Mouse (Mus musculus): ENCODE data around the gene Hspa1a. TPM values are rescaled to one million over a fixed set of nuclear protein-coding genes. Genes with fewer than 3 reads are reported as not detected.
A peak's percentile ranks its signal among the peaks of the same experiment; 100 is the strongest.
"Not testable (repeated sequence)": the region's sequence is repeated elsewhere in the genome, so short reads cannot be mapped to it uniquely, and the experiment has no call there.

Hspa1a gene
- 1.9 and 2.5 TPM in 2 replicates for polyA plus RNA-seq (2011; ENCODE audit: insufficient read depth, insufficient read length, low read depth, missing spikeins)

- not testable (repeated sequence) for H3K9me3 ChIP-seq (replicated peaks; ENCODE audit: control insufficient read depth, insufficient read depth, low read length, poor library complexity, severe bottlenecking); H3K27ac ChIP-seq (ENCODE audit: insufficient read depth, low read length)
Measured at GRCm38 (mm10) chr17:34972069-34972749, at the start of gene Hspa1a, which contains the start of gene Hspa1l. Hspa1a (minus strand) TSS chr17:34972156. Hspa1l (plus strand) TSS chr17:34972703.

GRCm38 (mm10) chr17:35021163-35021808 lies 49.3 kb upstream of the Hspa1a start:
- Histone ChIP-seq H3K4me1 (ENCODE audit: control insufficient read depth, insufficient read depth, low read length) (peaks cover 5% of the 10 kb centered on the region), H3K9me3 (replicated peaks; ENCODE audit: control insufficient read depth, insufficient read depth, low read length, poor library complexity, severe bottlenecking) (no peaks in the 10 kb centered on the region), H3K27ac (ENCODE audit: insufficient read depth, low read length) (no peak overlapping the region), H3K9ac (ENCODE audit: low read depth, poor library complexity, severe bottlenecking) (no peak overlapping the region), H3K36me3 (ENCODE audit: control insufficient read depth, insufficient read depth, low read length, poor library complexity, severe bottlenecking) (no peaks in the 10 kb centered on the region), H3K4me3 (ENCODE audit: low read depth, low read length) (peak overlapping the region; percentile 18; the same call in 1 of the 2 replicates), H3K27me3 (ENCODE audit: control insufficient read depth, insufficient read depth, low read length, poor library complexity, severe bottlenecking) (no peaks in the 10 kb centered on the region)
- TF ChIP-seq EP300 (IDR thresholded peaks at IDR 0.05; ENCODE audit: insufficient read depth, low read depth, low read length) (peak; percentile 17; the same call in 1 of the 2 replicates), POLR2A (IDR thresholded peaks at IDR 0.05; ENCODE audit: insufficient read depth, low read length) (no peak), CTCF (IDR thresholded peaks at IDR 0.05; ENCODE audit: low read depth, low read length) (peak; percentile 99)

More at GRCm38 (mm10) chr17:34972069-34972749, at the start of gene Hspa1a, which contains the start of gene Hspa1l:
- not testable (repeated sequence) for H3K36me3 ChIP-seq (ENCODE audit: control insufficient read depth, insufficient read depth, low read length, poor library complexity, severe bottlenecking); H3K27me3 ChIP-seq (ENCODE audit: control insufficient read depth, insufficient read depth, low read length, poor library complexity, severe bottlenecking); H3K9ac ChIP-seq (ENCODE audit: low read depth, poor library complexity, severe bottlenecking); H3K4me1 ChIP-seq (ENCODE audit: control insufficient read depth, insufficient read depth, low read length)
- peak within 1 kb of the TSS; percentile 58 for H3K4me3 ChIP-seq (ENCODE audit: low read depth, low read length)

DNA sequence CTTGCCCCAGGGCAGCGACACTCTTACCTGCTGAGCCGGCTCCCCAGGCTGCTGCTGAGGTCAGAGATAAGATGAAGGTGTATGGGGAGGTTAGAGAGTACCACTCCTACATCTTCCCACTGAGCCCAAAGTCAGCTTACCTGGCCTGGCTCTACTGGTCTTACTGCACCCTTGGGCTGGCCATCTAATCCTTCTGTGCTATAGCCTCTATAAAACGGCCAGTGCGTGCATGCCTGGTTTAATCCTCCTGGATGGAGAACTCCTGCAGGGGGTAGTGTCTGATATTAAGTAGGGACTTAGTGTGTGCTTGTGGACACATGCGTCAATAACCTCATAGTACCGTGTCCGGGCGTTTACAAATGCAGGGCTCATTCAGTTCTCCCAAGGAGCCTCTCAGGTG lies 48.6 kb upstream of the Hspa1a start:
- Histone ChIP-seq H3K4me1 (ENCODE audit: control insufficient read depth, insufficient read depth, low read length) (peaks cover 3% of the 10 kb centered on the region), H3K27me3 (ENCODE audit: control insufficient read depth, insufficient read depth, low read length, poor library complexity, severe bottlenecking) (no peaks in the 10 kb centered on the region), H3K9me3 (replicated peaks; ENCODE audit: control insufficient read depth, insufficient read depth, low read length, poor library complexity, severe bottlenecking) (no peaks in the 10 kb centered on the region), H3K27ac (ENCODE audit: insufficient read depth, low read length) (no peak overlapping the region), H3K9ac (ENCODE audit: low read depth, poor library complexity, severe bottlenecking) (no peak overlapping the region), H3K4me3 (ENCODE audit: low read depth, low read length) (no peak overlapping the region), H3K36me3 (ENCODE audit: control insufficient read depth, insufficient read depth, low read length, poor library complexity, severe bottlenecking) (peaks cover 4% of the 10 kb centered on the region; the same call in 1 of the 2 replicates)
- TF ChIP-seq CTCF (IDR thresholded peaks at IDR 0.05; ENCODE audit: low read depth, low read length) (no peak), EP300 (IDR thresholded peaks at IDR 0.05; ENCODE audit: insufficient read depth, low read depth, low read length) (no peak), POLR2A (IDR thresholded peaks at IDR 0.05; ENCODE audit: insufficient read depth, low read length) (no peak)

DNA sequence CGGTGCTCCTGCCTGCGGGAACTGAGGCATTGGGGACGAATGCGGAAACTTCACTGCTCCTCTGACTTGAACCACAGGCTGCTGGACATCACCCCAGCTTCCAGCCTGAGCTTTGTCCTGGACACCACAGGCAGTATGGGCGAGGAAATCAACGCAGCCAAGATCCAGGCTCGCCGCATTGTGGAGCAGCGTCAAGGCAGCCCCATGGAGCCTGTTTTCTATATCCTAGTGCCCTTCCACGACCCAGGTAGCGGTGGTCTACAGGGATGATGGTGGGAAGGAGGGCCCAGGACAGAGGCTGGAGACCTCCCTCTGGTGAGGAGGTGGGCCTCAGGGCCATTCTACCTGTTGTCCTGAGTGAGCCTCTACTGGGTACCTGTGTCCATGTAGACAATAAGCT lies 47.9 kb upstream of the Hspa1a start:
- peaks cover 3% of the 10 kb centered on the region for H3K4me1 ChIP-seq (ENCODE audit: control insufficient read depth, insufficient read depth, low read length)
- no peaks in the 10 kb centered on the region for H3K27me3 ChIP-seq (ENCODE audit: control insufficient read depth, insufficient read depth, low read length, poor library complexity, severe bottlenecking)
- H3K36me3 ChIP-seq (ENCODE audit: control insufficient read depth, insufficient read depth, low read length, poor library complexity, severe bottlenecking), result peaks cover 10% of the 10 kb centered on the region
- no peaks in the 10 kb centered on the region for H3K9me3 ChIP-seq (replicated peaks; ENCODE audit: control insufficient read depth, insufficient read depth, low read length, poor library complexity, severe bottlenecking)
- H3K9ac ChIP-seq (ENCODE audit: low read depth, poor library complexity, severe bottlenecking), result no peak overlapping the region
- no peak overlapping the region for H3K27ac ChIP-seq (ENCODE audit: insufficient read depth, low read length)
- H3K4me3 ChIP-seq (ENCODE audit: low read depth, low read length), result no peak overlapping the region
- TF ChIP-seq CTCF (IDR thresholded peaks at IDR 0.05; ENCODE audit: low read depth, low read length) (no peak), EP300 (IDR thresholded peaks at IDR 0.05; ENCODE audit: insufficient read depth, low read depth, low read length) (no peak), POLR2A (IDR thresholded peaks at IDR 0.05; ENCODE audit: insufficient read depth, low read length) (no peak)

- Histone ChIP-seq H3K9me3 (replicated peaks; ENCODE audit: control insufficient read depth, insufficient read depth, low read length, poor library complexity, severe bottlenecking) (no peaks in the 10 kb centered on the region), H3K4me1 (ENCODE audit: control insufficient read depth, insufficient read depth, low read length) (peaks cover 3% of the 10 kb centered on the region), H3K27me3 (ENCODE audit: control insufficient read depth, insufficient read depth, low read length, poor library complexity, severe bottlenecking) (no peaks in the 10 kb centered on the region), H3K9ac (ENCODE audit: low read depth, poor library complexity, severe bottlenecking) (no peak overlapping the region), H3K4me3 (ENCODE audit: low read depth, low read length) (no peak overlapping the region), H3K36me3 (ENCODE audit: control insufficient read depth, insufficient read depth, low read length, poor library complexity, severe bottlenecking) (peaks cover 21% of the 10 kb centered on the region), H3K27ac (ENCODE audit: insufficient read depth, low read length) (no peak overlapping the region)
- TF ChIP-seq POLR2A (IDR thresholded peaks at IDR 0.05; ENCODE audit: insufficient read depth, low read length) (no peak), EP300 (IDR thresholded peaks at IDR 0.05; ENCODE audit: insufficient read depth, low read depth, low read length) (no peak), CTCF (IDR thresholded peaks at IDR 0.05; ENCODE audit: low read depth, low read length) (no peak)
Measured at GRCm38 (mm10) chr17:35018171-35018570, 46.2 kb upstream of the Hspa1a start.

DNA sequence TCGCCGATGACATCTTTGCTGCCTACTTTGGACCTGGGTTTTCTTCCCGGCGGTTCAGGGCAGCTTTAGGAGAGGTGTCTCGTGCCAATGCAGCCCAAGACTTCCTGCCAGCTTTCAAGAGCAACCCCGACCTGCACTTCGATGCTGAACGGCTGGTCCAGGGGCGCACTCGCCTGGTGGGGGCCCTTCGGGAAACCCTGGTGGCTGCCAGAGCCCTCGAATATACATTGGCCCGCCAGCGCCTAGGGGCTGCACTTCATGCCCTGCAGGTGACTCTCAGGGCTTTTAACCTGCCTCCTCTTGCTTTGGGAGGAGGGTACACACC lies 45.7 kb upstream of the Hspa1a start:
- TF ChIP-seq CTCF (IDR thresholded peaks at IDR 0.05; ENCODE audit: low read depth, low read length), result no peak
- TF ChIP-seq POLR2A (IDR thresholded peaks at IDR 0.05; ENCODE audit: insufficient read depth, low read length), result no peak
- TF ChIP-seq EP300 (IDR thresholded peaks at IDR 0.05; ENCODE audit: insufficient read depth, low read depth, low read length), result no peak
- Histone ChIP-seq H3K4me1 (ENCODE audit: control insufficient read depth, insufficient read depth, low read length) (peaks cover 2% of the 10 kb centered on the region), H3K27me3 (ENCODE audit: control insufficient read depth, insufficient read depth, low read length, poor library complexity, severe bottlenecking) (no peaks in the 10 kb centered on the region), H3K4me3 (ENCODE audit: low read depth, low read length) (no peak overlapping the region), H3K36me3 (ENCODE audit: control insufficient read depth, insufficient read depth, low read length, poor library complexity, severe bottlenecking) (peaks cover 25% of the 10 kb centered on the region), H3K9me3 (replicated peaks; ENCODE audit: control insufficient read depth, insufficient read depth, low read length, poor library complexity, severe bottlenecking) (no peaks in the 10 kb centered on the region), H3K9ac (ENCODE audit: low read depth, poor library complexity, severe bottlenecking) (no peak overlapping the region), H3K27ac (ENCODE audit: insufficient read depth, low read length) (no peak overlapping the region)

Measured in ES-Bruce4 (cell line).